Mouse (Mus musculus) liver (tissue): Measurements from ENCODE around the gene Myo1d.
A peak's percentile ranks its signal among the peaks of the same experiment; 100 is the strongest.

ENCODE experiments used
- DNase-seq: peaks from one replicate; pipeline ENCODE4 v3.0.0-alpha.2; 2020; ENCODE audit warnings: mixed read lengths

Gene Myo1d

GRCm38 (mm10) chr11:80719014-80719413, 60.8 kb downstream of the Myo1d start:
- no peak for DNase-seq

- no peak for DNase-seq
Measured at GRCm38 (mm10) chr11:80718036-80718435, 61.8 kb downstream of the Myo1d start.

- no peak for DNase-seq
Measured at GRCm38 (mm10) chr11:80715115-80715514, 64.7 kb downstream of the Myo1d start.

GRCm38 (mm10) chr11:80713705-80714104, 66.1 kb downstream of the Myo1d start:
- no peak for DNase-seq

DNA sequence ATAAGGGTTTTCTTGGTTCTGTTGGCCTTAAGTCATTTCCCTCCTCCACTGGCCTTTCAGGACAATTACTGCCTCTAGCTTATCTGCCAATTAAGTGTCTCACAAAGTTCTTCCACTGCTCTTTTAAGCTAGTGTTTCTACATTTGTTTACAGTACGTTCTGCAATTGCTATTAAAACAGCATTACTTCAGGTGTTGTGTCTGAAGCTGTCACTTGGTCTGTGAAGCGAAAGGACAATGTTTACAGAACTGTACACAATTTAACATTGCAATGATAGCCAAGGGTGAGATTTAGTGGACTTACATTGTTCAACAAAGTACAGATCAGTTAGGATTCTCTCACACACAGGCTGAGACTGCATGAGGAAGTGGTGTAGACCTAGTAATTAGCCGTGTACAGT, 67.6 kb downstream of the Myo1d start:
- no peak for DNase-seq

GRCm38 (mm10) chr11:80711336-80711735, 68.5 kb downstream of the Myo1d start:
- DNase-seq, result no peak

- no peak for DNase-seq
Measured at GRCm38 (mm10) chr11:80700611-80701010, 79.2 kb downstream of the Myo1d start.

- DNase-seq, result no peak
Measured at GRCm38 (mm10) chr11:80698721-80699120, 81.1 kb downstream of the Myo1d start.

DNA sequence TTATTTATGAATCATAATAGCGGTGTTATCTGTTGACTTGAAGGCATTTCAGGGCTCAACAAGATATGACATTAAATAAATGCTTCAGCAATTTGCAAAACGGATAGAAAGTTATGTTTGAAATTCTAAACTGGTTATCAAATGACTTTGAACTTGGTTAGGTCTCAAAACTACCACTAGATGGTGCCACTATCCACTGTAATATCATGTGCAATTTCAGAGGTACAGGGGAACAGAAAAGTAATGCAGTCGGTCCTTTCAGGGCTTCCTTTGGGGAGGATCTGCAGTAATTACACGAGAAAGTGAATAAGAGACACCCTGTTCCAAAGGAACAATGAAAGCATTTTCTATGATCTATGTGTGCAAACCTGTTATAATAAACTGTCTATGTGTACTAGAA, 83.5 kb downstream of the Myo1d start:
- DNase-seq, result no peak

DNA sequence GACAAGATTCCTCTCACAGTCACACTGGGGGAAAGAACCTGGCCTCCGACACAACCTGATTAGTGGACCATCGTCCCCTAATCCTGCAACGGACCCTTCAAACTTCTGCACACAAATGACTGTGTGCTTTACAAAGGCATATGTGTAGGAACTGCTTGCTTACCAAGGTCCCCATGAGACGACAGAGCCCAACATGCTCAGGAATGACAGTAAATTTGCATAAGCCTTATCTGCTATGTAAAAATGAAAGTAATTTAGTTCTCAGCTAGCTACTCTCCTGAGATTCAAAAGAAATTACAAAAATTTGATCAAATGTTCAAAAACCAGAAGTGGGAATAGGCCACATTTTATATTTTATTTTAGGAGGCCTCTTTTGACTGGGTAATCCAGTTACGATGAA, 95.2 kb downstream of the Myo1d start:
- DNase-seq, result no peak

DNA sequence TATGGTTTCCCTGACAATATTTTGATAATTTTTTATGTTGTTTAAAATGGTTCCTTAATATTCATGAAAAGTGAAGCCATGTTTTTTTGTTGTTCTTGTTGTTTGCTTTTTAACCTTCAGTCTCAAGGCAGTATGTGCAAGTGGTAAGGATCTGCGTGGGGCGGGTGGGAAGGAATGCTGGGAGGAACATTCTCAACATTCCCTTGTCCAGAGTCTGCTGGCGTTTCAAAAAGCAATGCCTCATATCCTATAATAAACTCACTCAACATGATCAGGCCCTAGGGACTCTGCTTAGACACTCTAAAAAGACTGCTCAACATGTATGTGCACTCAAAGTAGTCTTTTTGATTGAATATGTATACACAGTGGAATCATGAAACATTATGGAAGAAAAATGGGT, 97.1 kb downstream of the Myo1d start:
- DNase-seq, result no peak

DNA sequence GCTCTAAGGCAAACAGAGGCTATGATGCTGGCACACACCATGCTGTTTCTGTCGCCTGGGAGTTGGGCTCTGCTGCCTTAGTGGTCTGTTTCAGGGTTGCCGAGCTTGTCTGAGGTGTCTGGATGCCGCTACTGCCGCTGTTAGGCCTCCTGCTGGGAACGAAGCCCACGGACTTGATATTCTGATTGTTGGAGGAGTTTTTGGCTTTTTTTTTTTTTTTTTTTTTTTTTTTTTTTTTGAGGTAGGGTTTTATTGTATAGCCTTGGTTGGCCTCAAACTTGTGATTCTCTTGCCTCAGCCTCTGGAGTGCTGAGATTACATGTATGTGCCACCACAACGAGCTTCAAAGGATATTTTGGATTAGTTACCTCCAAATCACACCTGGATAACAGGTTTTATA, 106.8 kb downstream of the Myo1d start:
- DNase-seq, result no peak

GRCm38 (mm10) chr11:80670391-80670790, 109.4 kb downstream of the Myo1d start:
- no peak for DNase-seq

DNA sequence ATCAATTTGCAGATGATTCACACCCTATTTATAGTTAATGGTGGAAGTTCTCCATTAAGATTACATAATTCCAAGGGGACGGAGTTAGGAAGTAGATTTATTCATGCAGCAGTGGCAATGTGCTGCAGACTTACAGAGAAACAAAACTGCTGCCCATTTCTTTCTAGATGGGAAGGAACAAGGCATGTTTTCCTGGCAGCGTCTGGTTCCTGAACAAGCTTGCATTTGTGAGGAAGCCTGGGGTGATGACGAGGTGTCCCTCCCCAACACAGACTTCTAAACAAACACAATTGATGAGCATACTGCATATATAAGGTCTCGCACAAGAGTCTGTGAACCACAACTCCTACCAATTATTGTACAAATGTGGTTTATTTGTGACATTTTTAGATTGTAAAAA, 109.9 kb downstream of the Myo1d start:
- DNase-seq, result no peak

GRCm38 (mm10) chr11:80666211-80666610, 113.6 kb downstream of the Myo1d start:
- no peak for DNase-seq

GRCm38 (mm10) chr11:80664261-80664660, 115.6 kb downstream of the Myo1d start:
- DNase-seq, result no peak

DNA sequence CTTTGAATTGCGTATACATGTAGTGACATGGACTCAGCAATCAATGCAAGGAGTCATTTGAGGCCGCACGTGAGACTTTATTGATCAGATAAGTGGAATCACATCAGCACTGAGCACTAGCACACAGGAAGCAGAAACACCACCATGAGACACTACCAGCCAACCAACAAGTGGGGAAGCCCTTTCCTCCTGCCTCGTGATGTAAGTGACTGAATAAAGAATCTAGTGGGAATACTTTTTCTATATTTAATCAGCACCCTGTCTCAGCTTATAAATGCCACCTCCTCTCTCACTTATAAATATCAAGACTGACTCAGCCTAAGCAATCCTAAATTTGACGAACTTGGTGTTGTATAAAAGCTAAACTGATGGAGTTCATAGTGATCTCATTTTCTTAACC, 134.7 kb downstream of the Myo1d start:
- no peak for DNase-seq

DNA sequence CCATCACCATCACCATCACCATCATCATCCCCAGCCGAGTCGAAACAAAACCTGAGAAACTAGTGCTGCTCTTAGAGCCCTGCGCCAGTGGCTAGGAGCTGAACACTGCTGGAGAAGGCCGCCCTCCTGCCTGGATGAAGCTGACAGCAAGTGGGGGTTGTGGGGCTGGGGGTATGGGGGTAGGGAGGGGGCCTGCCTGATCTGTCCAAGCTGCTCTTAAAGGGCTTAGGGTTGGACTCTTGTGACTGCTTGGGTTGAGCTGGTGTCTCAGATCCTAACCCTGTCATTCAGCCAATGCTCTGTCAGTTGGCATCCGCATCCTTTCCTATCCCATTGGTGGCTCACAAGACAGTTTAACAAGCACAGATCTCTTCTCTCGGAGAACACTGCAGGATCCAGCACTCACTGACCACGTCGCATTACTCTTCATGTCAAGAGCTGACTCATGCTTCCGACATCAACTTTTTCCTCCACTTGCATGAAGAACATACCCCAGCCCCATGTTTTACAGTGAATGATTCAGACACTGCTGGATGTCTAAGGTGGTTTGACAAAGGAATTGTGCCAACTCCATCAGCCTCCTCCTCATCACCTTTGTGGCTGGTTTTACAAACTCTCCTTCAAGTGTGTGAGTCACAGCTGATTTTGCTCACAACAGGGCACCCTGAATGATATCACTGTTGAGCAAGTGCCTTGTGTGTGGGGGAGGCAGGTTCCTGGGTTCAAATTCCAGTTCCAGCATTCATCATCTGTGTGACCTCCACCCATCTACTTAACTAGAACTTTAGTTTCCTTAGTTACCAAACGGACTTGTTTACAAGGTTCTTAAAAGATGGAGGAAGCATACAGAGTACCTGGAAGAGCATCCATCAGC, 150.6 kb downstream of the Myo1d start:
- DNase-seq, result no peak

DNA sequence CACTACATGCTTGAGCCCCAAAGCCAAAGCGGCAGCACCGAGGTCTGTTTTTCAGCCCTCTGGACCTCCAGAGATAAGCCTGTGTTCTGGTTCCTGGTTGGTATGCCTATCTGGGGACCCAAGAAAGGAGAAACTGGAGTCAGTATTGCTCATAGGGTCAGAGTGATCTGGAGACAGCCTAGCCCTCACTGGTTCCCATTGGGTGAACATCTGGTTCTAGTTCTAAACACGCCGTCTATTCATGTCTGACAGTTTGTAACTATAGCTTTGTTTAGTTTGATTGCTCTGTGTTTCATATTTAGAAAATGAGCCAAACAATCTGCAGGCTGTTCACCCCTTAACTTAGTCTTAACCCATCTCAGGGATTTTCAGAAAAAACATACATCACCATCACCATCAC, 151.2 kb downstream of the Myo1d start:
- no peak for DNase-seq

- no peak for DNase-seq
Measured at GRCm38 (mm10) chr11:80623038-80623380, 156.8 kb downstream of the Myo1d start.

DNA sequence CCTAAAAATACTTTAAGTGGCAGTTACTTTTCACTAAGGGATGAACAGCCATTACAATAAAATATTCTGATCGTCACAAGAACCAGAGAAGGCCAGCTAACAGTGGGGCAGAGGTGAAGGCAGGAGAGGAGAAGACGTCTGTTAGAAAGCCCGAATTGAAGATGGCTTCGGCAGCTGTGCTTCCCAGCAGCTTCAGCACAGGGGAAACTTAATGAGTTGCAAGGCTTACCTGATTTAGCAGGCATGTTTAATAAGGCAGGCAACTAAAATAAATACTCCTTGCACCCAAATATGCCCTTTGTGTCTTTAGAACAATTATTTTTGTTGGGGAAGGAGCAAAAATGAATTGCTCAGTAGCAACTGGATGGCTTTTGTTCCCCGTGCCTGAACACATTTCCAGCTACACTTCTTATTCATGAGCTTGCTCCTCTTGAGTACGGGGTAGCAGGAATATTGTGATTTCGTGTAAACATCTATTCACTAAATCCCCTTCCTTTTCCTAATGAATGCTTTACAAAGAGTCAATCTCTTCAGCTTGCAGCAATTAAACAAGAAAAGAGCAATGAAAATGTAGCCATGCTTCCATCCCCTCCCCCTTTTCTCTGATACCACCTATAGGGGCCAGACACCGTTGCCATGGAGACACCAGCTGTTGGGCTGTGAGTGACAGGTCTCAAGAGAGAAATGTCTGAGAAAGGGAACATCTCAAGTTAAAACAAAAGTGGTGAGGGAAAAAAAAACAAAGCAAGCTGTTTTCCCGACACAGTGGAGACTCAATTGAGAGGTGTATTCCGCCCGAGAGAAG, 157.4 kb downstream of the Myo1d start:
- DNase-seq, result no peak

DNA sequence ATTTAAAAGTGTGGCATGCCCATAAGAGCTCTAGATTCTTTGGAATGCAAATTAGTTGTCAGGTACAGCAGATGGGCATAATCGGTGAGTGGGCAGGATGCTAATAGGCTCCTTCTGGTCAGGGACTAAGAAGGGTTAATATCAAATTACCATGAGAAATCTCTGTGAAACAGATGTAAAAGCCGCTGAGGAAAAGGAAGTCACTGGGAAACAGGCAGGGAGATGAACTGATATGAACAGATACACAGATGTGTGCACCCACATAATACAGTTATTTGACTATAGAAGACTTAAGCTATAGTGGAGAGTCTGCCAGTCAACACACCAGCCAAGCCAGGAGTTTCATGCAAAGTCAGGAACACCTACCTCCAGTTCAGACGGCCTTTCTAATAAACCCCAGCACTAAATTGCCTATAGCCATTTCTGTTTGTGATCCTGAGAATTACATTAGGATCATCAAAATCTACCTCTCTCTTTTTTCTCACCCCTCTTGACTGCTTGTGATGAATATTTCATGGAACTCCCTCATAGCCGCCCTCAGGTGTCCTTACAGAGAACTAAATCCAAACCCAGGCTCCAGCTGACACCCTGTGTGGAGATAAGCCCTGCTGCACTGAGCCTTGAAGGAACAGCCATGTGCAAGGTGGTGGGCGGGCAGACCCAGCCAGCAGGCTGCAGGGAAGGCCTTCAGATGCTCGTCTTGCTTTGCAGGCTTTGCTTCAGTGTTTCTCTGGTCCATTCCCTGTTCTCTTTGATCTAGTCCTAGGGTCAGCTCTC, 164.7 kb downstream of the Myo1d start:
- DNase-seq, result no peak

GRCm38 (mm10) chr11:80614418-80614817, 165.4 kb downstream of the Myo1d start:
- peak; percentile 16 for DNase-seq
